Mouse (Mus musculus) cerebellum, adult 2 months (tissue): Measurements from ENCODE around the gene Nln.

Source experiments
- CTCF ChIP-seq: fragments of 200-500 bp; IDR thresholded peaks from 2 replicates; pipeline ENCODE4 v1.5.1; 2011; ENCODE audit warnings: low read depth, mild to moderate bottlenecking, control low read depth, low read length, moderate library complexity, borderline replicate concordance; ENCODE audit not compliant: insufficient read depth
- POLR2A ChIP-seq: fragments of 200-500 bp; IDR thresholded peaks from 2 replicates; pipeline ENCODE4 v1.6.1; 2011; ENCODE audit warnings: low read length, control low read depth, borderline replicate concordance; ENCODE audit not compliant: insufficient read depth

- no peak for TF ChIP-seq POLR2A
- TF ChIP-seq CTCF: no peak
Measured at GRCm38 (mm10) chr13:103980414-103980813, 129.0 kb downstream of the Nln start.
